Mouse (Mus musculus): Measurements from ENCODE around the gene Trim10.

Trim10 gene

DNA sequence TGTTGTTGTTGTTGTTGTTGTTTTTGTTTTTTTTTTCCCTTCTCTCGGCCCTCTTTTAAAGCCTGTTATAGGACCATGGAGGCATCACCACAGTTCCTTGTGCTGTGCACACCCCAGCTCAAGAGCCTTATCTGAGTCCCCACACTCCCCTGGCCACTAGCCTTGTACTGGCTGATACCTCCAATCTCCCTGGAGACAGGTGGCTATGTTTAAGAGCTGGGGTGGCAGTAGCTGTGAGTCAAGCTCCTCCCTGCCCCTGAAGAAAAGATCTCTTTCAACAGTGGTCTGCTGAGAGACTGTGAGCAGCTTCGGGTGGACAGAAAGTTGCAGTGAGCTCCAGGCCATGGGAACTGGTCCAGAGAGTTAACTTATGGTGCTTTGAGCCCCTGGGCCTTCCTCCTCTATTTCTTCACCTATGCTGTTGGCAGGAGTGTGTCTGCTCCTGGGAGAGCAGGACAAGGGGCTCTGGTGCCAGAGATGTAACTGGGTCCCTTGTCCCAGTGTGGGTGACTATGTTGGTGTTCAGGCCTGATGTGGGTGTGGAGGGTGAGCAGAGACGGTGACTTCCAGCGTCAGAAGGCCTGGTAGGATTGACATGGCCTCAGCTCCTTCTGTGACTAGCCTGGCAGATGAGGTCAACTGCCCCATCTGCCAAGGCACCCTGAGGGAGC, at the start of gene Trim10:
Gene Trim10 (plus strand): TSS at position 291 of the 671 bp plus-strand sequence.
- no peak for DNase-seq (ENCODE audit: low spot score in 2 of 2)

DNA sequence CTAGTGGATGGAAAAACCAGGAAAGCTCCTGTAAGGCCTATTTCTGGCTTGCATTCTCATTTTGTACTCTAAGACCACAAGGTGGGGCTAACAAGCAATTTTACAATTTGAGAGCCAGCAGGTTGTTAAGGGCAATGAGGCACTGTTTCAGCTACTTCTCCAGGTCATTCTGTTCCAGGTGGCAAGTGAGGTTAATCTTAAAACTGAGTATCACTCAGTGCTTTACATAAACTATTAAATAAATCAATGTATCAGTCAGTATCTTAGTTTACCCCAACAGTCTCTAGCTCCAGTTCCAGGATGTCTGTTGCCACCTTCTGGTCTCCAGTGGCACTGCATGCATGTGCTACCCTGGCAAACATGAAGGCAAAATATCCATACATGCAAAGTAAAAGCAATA, 45.4 kb upstream of the Trim10 start:
- DNase-seq (ENCODE audit: low spot score in 2 of 2), result peak in 1 of 2 experiments; percentile 46

DNA sequence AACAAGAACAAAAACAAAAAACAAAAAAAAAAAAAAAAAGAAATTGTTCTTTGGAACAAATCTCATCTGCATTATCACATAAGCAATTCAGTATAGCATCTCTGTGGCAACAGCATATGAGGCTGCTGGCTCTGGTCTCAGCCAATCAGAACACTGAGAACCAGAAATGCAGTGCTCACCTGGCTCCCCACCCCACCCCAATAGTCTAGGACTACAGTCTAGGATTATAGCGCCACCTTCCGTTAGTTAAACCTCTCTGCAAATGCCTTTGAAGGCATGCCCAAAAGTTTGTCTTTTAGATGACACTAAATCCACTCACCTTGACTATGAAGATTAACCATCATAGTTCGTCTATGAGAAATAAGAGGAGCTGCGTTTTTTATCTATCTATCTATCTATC, 43.8 kb upstream of the Trim10 start:
- DNase-seq (ENCODE audit: low spot score in 2 of 2), result no peak

DNA sequence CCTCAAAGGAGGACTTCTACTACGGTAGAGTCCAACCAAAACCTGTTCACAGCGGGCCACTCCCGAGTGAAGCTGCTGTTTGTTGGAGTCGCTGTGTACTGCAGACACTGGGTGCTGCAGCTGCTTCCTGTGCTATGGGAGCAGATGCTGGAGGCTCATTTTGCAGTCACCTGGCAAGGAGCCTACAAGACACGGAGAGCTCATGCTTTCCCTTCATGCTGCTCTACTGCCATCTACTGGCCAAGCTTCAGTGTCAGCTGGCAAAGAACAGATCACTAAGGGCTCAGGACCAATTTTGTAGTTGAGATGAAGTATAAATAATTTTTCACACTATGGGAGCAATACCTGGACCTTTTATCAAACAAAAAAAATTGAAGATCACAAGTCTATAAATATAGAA, 43.4 kb upstream of the Trim10 start:
- peak; percentile 63 to 91 for DNase-seq (ENCODE audit: low spot score in 2 of 2)

DNA sequence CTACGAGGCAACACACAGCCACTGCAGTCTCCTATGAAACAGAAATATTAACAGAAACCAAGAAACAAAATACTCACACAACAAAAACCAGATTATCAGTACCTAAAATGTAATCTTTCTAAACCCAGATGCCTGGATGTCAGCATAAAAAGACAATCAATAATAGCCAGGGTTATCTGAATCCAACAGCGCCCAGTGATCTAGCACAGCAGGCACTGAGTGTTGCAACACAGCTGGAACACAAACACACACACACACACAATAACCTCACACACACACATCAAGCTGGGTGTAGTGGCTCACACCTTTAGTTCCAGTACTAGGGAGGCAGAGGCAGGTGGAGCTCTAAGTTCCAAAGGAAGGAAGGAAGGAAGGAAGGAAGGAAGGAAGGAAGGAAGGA, 40.9 kb upstream of the Trim10 start:
- no peak for DNase-seq (ENCODE audit: low spot score in 2 of 2)

DNA sequence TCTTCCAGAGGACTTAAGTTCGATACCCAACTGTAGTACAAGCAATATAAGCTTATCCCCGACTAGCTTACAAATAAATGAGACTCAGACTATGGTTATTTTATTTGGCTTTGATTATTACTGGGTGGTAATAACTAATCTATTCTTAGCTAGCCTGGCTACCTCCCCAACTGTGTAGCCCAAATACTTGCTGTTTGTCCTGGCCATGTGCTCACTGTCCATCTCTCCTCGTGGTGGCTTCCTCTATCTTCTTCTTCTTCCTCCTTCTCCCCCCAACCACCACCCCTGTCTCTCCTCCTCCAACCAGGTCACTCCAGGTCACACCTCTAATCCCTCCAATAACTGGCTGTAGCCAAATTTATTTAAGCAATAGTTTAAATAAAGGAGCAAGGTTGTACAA, 38.9 kb upstream of the Trim10 start:
- DNase-seq (ENCODE audit: low spot score in 2 of 2), result no peak

DNA sequence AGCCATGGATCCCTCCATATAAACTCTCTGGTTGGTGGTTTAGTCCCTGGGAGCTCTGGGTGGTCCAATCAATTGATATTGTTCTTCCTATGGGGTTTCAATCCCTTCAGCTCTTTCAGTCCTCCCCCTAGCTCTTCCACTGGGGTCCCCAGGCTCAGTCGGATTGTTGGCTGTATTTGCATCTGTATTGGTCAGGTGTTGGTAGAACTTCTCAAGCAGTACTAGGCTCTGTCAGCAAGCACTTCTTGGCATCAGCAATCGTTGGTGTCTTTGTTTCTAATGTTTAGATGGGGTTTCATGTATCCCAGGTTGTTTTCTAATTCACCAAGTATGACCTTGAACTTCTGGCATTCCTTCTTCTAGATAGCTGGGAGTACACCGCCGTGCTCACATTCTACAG, 36.7 kb upstream of the Trim10 start:
- DNase-seq (ENCODE audit: low spot score in 2 of 2), result no peak

DNA sequence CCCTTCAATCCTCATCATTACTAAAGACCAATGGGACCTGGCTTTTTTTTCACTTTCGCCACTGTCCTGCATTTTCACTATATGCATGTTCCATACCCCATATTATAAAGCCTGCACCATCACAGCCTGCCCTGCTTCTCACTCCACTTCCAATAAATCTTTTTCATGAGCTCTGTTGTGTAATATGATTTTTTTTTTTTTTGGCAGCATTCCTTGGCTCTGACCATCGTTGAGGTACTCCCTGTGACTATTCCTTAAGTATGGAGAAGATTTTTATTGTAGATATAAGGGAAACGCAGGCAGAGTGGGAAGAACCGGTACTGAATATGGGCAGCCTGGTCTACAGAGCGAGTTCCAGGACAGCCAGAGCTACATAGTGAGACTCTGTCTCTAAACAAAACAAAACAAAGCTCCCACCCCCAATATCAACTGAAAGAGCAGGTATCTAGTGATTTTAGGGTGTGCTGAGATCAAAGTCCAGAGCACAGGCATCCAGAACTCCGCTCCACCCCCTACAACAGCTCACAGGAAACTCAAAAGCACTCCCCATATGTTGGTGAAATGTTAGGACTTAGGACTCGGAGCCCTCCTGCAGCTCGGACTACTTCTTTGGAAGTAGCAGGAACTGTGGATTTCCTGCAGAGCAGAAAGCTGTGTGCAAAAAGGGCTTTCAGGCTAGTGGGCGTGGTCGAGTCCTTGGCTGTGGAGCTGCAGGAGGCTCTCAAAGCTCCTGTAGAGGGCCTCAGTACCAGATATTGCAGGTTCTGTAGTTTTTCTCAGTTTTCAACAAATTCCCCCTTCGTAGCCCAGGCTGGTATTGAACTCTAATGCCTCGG, 33.6 kb upstream of the Trim10 start:
- peak in 1 of 2 experiments; percentile 64 for DNase-seq (ENCODE audit: low spot score in 2 of 2)

DNA sequence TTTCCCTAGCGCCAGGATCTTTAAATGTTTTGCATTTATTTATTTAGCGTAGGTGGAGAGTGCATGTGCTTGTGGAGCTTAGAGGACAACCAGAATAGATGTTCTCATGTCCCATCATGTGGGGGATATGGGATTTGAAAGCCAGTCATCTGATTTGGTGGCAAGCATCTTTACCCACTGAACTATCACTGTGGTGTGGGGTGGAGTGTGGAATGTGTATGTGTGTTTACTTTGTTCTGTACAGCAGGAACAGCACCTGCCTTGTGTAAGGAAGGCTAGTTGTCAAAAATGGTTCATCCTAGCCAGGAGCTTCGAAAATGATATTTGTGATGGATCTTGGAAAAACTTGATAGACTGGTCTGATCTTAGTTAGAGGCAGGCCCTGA, 33.0 kb upstream of the Trim10 start:
- DNase-seq (ENCODE audit: low spot score in 2 of 2), result peak in 1 of 2 experiments; percentile 7

DNA sequence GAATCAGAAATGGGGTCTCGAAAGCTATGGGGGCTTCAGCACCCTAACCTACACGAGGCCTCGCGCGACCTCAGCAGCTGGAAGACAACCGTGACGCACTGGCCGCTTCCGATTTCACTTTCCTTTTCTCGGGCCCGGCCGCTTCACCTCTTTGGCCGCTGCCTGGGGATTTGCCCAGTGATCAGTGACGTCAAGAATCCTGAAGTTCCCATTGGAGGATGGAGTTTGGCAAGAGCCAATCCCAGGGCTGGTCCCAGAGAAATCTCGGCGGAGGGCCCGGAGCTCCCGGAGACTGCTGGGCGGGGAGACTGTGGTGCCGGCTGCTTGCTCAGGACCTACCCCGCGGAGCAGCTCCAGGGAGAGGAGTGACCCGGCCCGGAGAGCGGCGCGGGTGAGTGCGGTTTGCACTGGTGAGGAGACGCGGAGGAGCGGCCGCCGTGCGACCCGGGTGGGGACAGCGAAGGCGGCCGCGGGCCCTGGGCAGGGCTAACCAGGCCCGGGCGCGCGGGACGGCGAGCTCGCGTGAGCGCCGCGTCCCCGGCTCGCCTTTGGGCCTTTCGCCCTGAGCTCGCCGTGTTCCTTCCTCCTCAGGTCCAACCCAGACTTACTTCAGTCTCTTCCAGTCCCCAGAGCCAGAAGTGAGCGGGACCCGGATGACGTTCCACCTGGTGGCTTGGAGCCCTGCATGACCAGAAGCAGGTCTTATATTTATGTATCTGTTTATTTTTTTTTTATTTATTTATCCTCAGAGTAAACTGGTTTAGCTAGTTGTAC, 32.3 kb upstream of the Trim10 start, which contains the start of gene Trim26:
Gene Trim26 (plus strand): TSS at position 261 of the 774 bp plus-strand sequence.
- peak; percentile 89 to 98 for DNase-seq (ENCODE audit: low spot score in 2 of 2)

DNA sequence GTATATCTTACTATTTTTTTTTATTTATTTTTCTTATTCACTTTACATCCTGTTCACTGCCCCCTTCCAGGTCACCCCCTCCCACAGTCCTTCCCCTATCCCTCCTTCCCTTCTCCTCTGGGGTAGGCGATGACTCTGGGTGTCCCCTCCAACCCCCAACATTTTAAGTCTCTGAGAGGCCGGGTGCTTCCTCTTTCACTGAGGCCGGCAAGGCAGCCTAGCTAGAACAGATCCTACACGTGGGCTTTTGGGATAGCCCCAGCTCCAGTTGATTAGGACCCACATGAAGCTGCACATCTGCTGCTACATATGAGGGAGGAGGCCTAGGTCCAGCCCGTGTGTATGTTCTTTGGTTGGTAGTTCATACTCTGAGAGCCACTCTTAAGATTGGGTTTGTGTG, 30.4 kb upstream of the Trim10 start:
- DNase-seq (ENCODE audit: low spot score in 2 of 2), result no peak

DNA sequence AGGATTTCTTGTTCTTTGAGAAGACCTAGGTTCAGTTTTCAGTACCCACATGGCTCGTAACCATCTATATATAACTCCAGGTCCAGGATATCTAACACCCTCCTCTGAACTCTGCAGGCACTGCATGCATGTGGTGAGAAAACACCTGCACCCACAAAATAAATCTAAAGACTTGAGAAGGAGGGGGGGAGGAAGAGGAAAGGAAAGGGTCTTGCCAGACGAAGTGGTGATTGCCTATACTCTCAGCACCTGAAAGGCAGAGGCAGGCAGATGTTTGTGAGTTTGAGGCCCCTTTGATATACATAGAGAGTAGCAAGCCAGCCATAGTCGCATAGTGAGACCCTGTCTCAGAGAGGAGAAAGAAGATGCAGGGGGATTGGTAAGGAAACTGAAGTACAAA, 29.4 kb upstream of the Trim10 start:
- DNase-seq (ENCODE audit: low spot score in 2 of 2), result no peak

DNA sequence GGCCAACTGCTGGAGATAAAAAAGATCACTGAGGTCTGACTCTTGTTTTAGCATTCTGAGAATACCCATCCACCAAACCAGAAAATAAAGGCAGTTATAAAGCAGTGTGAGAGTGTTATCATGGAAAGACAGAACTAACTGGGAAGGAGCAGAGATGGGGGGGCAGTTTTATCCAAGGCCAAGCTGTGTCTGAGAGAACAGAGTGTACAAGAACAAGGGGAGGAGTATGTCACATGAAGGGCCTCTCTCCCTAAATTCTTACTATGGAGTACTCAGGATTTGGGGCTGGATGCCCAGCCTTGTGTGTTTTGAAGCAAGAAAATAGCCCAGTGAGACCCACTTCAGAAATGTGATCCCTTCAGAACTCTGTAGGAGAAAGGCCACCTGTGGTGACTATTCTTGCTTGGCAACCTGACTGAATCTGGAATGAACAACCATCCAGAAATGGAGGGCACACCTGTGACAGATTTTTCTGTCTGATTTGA, 28.4 kb upstream of the Trim10 start:
- no peak for DNase-seq (ENCODE audit: low spot score in 2 of 2)

DNA sequence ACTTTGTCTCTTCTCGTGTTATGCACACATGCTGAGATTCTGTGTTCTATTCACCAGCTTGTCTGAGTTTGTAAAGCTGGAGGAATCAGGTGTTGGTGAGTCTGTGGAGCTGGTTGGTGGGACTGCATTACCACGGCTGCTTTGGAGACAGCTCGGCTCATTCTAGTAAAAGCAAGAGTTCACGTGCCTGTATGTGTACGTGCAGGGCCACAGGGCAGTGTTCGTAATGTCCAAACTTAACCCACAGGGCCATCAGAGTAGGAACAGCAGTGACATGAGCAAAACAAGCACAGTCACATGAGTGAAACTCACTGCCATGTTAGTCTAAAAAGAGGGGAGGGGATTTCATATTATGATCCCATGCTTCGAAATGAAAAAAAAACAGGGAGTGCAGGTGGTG, 25.7 kb upstream of the Trim10 start:
- no peak for DNase-seq (ENCODE audit: low spot score in 2 of 2)

DNA sequence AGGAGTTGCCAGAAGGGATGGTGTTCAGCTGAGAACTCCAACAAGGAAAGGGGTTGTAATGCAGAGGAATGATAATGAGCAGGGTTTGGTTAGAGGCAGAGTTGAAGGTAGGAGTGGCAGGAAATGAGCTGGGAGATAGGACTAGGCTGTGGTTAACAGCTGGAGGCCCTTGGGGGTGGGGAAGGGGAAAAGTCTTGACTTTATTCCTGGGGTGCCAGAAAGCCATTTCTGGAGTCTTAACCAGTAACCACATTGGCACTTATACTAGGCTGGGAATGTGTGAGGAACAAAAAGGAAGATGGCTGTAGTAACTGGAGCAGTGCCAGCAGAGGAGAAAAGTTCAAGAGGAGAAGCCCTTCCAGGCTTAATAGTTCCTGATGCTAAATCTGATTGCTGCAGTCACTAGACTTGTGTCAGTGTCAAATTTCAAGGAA, 25.1 kb upstream of the Trim10 start:
- no peak for DNase-seq (ENCODE audit: low spot score in 2 of 2)

DNA sequence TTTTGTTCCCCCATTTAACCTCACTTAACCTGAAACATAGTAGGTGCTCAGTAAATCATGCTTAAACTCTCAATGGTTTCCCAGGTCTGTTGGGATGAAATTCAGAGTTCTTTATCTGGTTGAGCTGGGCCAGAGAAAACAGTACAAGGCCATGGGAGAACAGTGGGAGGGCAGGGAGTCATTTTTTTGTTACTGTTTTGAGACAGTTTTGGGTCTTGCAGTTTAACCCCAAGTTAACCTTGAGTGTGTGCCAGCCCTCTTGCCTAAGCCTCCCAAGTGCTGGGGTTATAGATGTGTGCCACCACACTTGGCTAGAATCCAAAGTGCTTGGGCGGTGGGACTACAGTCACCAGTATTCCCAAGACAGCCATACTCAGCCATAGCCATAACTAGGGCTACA, 24.6 kb upstream of the Trim10 start:
- no peak for DNase-seq (ENCODE audit: low spot score in 2 of 2)

DNA sequence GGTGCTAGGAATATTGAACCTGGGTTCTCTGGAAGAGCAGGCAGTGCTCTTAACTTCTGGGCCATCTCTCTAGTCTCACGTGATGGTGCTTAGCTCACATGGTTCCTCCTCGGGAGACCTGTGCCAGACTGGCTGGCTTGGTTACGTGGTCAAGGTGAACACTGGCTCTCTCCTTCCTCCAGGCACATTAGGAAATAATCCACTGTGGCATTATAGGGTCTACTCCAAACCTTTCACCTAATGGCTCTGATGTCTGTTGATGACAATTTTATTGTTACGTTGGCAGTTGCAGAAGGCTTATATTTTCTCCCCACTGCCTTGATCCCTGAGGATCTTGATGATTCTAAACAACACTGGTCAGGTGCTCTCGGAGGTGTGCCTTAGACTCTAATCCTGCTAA, 20.5 kb upstream of the Trim10 start:
- DNase-seq (ENCODE audit: low spot score in 2 of 2), result no peak

DNA sequence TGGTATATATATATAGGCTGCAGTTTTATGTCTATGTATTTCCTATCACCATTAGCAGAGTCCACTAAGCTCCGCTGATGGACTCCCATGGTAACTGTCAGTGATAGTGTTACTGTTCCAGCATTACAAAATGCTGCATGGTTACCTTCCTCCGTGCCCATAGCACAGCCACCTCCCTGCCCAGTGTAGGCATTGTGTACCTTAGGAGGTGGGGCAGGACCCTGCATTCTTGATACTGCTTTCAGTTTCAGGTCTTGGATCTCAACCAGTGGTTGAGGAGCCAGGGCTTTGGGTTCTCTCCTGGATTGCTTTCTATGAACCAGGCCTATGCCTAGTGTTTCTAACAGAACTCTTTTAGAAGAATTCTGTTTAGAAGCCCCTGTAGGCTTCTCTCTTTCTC, 19.4 kb upstream of the Trim10 start:
- no peak for DNase-seq (ENCODE audit: low spot score in 2 of 2)

DNA sequence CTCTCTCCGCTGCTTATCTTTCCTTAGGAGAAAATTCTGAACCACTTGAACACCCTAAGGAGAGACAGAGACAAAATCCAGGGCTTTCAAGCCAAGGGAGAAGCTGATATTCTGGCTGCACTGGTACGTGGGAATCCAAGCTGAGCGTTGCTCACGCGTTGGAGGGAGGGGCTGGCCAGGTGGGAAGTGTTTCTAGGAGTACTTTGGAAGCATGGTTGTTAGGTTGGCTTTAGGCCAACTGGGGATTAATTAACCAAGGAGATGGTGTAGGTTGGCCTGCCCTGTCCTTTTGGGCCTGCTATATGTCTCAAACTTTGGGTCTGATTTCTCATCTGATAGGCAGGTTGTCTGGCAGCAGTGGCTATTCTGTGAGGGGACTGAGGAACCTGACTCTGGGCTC, 18.2 kb upstream of the Trim10 start:
- no peak for DNase-seq (ENCODE audit: low spot score in 2 of 2)

DNA sequence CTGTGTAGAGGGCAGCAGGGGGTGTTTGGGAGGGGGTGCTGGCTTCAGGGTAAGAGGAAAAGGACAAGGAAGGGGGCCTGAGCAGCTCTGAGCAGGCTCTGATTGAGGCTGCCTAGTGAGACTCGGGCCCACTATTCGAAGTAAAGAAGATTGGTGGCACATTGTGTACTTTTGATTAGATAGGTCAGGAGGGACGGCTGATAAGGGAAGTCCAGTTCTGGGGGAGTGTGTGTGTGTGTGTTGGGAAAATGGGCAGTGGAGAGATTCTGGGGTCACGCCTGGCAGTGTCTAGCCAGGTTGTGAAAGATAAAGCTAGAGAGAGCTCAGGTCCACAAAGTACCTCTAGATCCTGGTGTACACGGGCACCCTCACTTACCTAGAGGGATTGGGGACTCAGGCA, 17.7 kb upstream of the Trim10 start:
- no peak for DNase-seq (ENCODE audit: low spot score in 2 of 2)

DNA sequence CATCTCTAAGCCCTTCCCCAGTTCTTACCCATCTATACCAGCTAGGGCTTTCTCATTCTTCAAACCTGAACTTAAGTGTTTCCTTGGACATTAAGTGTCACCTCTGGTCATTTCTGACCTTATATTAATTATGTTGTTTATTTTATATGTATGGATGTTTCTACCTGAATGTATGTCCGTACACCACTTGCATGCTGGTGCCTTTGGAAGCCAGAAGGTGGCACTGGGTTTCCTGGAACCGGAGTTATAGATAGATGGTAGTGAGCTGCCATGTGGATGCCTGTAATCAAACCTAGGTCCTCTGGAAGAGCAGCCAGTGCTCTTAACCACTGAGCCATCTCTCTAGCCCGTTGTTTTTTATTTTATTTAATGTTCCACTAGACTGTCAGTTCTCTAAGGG, 13.9 kb upstream of the Trim10 start:
- no peak for DNase-seq (ENCODE audit: low spot score in 2 of 2)

DNA sequence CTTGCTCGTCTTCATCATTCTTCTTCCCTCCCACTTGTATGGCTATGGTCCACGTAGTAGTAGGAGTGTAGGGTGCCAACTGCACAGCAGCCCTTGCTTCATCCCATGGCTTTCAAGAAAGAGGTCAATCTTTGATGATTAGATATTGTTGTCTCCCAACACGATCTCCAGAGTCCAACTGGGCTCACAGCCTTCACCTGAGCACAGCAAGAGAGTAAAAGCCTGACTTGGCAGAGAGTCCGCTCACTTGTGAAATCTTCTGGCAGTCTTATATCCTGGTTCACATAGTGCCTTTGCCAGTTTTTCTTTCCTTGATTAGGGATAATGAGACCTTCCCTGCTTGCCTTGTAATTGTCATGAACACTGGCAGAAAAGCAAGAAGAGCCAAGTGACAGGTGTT, 13.1 kb upstream of the Trim10 start:
- no peak for DNase-seq (ENCODE audit: low spot score in 2 of 2)
